Mouse (Mus musculus): ENCODE data around the gene Dnajc13. TPM values are rescaled to one million over a fixed set of nuclear protein-coding genes. Genes with fewer than 3 reads are reported as not detected.
A peak's percentile ranks its signal among the peaks of the same experiment; 100 is the strongest.

The Dnajc13 gene
- total RNA-seq, 4 experiments from 2014 or later = 62.6 to 72.7 (median 69.0) TPM

- no peak for DNase-seq (ENCODE audit: low spot score in 2 of 2)
Observed at GRCm38 (mm10) chr9:104183181-104183580, 79.5 kb downstream of the Dnajc13 start.

- no peak for DNase-seq (ENCODE audit: low spot score in 2 of 2)
Observed at GRCm38 (mm10) chr9:104182328-104182727, 80.4 kb downstream of the Dnajc13 start.

DNA sequence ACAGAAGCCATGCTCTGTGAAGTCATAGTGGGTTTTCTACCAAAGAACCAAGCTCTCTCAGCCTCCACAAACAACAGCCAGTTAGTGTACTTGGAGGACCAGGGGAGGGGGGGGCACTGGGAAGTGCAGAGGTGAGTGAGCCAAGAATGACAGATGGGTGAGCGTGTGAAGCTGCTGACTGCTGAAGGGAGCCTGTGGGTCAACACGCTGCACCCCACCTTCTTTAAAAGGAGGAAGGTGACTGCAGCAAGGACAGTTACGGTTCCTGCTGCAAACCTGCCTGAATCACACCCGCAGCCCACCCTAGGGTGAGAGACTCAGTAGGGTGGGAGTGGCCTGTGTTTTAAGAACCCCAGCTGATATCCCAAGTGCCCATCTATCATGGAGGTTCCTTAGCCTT is 81.1 kb downstream of the Dnajc13 start:
- DNase-seq (ENCODE audit: low spot score in 2 of 2) = no peak

DNA sequence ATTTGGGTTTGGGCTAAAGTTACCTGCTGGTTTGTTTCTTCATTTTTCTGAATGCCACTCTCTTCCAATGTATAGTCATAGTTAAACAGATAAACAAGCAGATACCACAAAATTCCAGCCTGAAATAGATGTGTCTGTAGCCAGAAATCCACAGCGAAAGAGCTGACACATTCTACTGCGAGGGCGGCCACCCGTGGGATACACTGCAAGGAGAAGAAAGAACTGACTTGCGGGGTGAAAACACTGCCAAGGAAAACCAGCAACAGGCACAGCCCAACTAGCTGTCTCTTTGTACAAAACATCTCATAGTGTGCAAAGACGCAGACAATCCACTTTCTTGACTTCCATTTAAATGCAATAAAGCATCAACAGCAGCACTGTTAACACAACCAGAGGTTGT is 82.7 kb downstream of the Dnajc13 start:
- DNase-seq (ENCODE audit: low spot score in 2 of 2) = no peak

DNA sequence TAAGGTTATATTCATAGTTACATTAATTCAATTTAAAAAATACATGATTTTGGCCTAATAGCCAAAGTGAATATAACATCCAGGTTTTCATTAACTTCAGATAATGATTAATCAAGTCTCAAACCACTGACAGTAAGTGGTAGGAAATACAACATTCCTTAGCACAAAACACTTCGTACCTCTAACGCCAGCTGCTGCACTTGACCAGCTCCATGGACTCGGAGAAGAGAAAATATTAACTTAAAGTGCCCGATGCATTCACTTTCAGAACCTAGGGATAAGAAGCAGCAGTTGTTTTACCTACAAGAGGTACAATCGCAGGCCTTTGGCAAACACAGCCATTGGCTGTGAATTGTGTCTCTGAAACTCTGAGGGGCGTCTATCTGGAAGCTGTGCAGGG is 90.4 kb downstream of the Dnajc13 start:
- DNase-seq (ENCODE audit: low spot score in 2 of 2) = no peak

GRCm38 (mm10) chr9:104171651-104172050 is 91.1 kb downstream of the Dnajc13 start:
- DNase-seq (ENCODE audit: low spot score in 2 of 2) = no peak

DNA sequence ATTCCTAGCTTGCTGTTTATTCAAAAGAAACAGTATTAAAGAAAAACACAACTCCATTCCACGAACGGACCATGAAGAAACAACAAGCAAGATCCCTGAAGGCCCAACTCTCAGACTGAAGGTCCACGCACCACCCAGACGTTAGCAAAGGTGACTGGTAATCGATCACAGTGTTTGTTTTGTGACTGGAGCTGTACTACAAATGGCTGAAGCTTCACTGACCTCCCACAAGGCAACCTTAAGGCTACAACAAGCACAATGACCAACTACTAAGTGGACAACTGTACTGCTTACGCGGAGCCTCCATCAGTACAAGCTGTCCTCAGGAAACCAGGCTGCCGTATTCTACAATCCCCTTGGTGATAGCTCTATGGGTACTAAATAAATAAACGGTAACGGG is 92.7 kb downstream of the Dnajc13 start:
- no peak for DNase-seq (ENCODE audit: low spot score in 2 of 2)

GRCm38 (mm10) chr9:104165926-104166325 is 96.8 kb downstream of the Dnajc13 start:
- DNase-seq (ENCODE audit: low spot score in 2 of 2) = no peak

DNA sequence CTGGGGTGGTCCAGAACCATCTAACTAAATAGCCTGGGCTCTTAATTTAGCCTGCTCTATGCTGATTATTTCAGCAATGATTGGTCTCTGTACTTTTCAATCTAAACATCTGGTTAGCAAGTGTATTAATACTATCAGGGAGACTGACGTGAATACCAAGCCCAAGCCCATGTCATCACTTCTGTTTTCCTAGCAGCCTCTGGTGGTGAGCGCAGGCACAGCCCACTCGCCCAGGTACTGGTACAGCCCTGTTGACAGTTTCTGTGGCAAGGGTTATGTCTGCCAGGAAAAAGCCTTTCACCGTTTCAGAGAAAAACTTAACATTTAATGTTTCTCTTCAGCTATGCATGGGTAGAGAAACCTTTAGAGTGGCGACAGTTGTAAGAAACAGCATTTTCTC is 98.5 kb downstream of the Dnajc13 start:
- DNase-seq (ENCODE audit: low spot score in 2 of 2) = no peak

DNA sequence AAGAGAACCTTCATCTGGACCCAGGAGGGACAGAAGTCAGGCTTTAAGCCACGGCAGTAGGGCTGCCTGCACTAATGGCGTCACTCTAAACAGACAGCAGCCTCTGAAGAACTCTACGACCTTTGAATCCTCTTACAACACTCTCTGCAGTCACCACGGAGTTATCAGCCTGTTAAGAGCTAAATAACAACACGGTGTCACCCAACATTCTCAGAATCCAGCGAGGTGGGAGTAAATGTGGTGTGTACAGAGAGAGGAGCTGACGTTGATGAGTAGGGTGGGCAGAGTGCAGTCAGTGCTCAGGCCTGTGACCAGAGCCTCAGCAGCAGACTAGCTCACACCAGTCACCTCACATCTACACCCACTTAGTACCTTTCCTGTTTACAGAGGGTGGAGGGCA is 101.6 kb downstream of the Dnajc13 start:
- DNase-seq (ENCODE audit: low spot score in 2 of 2) = no peak

- no peak for DNase-seq (ENCODE audit: low spot score in 2 of 2)
Observed at GRCm38 (mm10) chr9:104157291-104157690, 105.4 kb downstream of the Dnajc13 start.

GRCm38 (mm10) chr9:104156506-104156905 is 106.2 kb downstream of the Dnajc13 start:
- DNase-seq (ENCODE audit: low spot score in 2 of 2) = no peak

DNA sequence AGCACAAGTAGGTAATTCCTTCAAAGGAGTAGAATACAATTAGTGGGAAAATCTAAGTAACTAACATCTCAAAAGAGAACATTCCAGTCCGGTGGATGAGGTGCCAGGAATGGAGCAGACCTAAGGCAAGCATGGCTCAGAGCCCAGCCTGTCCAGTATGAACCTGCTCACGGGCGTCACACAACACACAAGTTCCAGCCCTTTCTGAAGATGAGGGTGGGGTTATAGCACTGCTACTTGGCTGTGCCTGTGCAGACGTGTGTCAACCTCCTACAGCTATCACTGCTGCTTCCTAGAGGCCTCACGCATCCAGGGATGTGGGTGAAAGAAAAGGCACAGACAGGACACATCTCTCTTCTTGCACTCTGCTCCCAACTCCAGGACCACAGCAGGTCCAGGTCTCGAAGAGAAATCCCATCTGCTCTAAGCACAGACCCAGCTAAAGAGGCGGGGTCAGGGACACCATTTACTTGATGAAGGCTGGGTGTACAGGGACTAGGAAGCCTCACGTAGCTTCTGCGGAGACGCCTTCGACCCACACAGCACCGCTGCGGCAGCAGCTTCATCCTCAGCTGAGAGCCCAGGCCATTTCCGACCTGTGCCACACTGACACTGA is 107.5 kb downstream of the Dnajc13 start:
- no peak for DNase-seq (ENCODE audit: low spot score in 2 of 2)

- no peak for DNase-seq (ENCODE audit: low spot score in 2 of 2)
Observed at GRCm38 (mm10) chr9:104152121-104152520, 110.6 kb downstream of the Dnajc13 start.

DNA sequence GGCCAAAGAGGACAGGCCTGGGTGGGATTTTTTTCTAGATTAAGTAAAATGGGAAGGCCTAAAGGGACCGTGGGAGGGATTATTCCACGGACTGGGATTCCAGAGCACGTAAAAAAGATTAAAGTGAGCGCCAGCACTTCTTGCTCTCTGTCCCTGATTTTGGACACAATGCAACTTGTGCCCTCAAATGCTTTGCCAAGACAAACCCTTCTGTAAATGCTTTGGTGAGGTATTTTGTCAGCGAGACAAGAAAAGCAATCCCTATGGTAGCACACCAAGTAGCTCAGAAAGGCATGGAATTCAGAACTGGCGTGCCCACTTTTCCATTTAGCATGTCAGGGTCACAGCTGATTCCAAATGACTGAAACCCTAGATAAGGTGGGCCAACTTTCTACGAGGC is 113.8 kb downstream of the Dnajc13 start:
- no peak for DNase-seq (ENCODE audit: low spot score in 2 of 2)

DNA sequence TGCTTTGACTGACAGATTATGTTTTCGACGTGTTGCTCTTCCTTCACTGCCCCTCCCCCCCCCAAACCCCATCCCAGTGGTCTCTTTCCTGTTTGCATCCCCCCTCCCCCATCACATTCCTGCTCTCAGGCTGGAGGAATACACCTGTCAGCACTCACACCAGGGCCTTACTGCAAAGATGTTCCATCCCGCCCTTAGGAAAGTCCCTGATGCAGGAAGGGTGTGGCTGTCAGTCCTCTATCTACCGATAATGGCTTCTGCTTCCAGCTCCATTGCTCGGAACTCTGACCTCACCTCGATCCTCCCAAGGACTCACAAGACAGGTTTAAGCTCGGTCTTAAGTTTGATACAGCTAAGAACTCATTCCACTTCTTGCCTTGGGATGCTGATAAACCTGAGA is 116.0 kb downstream of the Dnajc13 start:
- no peak for DNase-seq (ENCODE audit: low spot score in 2 of 2)

- DNase-seq (ENCODE audit: low spot score in 2 of 2) = no peak
Observed at GRCm38 (mm10) chr9:104144314-104144996, 118.3 kb downstream of the Dnajc13 start.

DNA sequence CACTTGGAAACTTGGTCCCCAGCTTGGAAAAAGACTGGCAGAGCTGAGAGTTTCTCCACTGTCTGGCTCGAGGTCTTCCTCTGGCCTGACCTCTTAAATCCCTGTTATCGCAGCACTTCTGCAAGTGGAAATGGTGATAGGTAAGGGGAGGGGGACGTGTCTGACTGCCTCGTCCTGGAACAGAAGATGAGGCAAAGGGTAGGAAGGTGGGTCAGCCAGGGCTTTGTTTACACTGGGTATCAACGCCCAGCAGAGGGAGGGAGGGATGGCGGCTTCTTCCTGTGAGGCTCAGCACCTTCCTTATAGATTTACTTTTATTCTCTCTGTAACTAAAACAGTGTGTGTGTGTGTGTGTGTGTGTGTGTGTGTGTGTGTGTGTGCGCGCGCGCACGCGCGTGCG is 119.9 kb downstream of the Dnajc13 start:
- no peak for DNase-seq (ENCODE audit: low spot score in 2 of 2)

DNA sequence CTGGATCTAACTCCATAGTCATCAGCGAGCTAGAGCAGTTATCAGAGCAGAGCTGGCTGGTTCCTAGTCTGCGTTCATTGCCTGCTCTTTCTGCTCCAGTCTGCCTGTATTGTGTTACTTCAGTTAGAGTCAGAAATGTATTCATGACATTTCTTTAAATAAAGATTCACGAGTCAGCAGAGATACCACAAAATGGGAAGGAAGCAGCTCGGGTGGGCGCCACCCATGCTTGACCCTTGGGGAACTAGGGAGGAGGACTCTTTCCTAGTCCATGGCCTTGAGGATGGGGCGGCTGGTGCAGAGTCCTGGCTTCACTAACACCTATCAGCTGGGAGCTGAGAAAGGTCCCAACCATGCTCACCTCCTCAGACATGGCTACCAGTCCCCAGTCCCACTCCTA is 122.4 kb downstream of the Dnajc13 start:
- no peak for DNase-seq (ENCODE audit: low spot score in 2 of 2)

DNA sequence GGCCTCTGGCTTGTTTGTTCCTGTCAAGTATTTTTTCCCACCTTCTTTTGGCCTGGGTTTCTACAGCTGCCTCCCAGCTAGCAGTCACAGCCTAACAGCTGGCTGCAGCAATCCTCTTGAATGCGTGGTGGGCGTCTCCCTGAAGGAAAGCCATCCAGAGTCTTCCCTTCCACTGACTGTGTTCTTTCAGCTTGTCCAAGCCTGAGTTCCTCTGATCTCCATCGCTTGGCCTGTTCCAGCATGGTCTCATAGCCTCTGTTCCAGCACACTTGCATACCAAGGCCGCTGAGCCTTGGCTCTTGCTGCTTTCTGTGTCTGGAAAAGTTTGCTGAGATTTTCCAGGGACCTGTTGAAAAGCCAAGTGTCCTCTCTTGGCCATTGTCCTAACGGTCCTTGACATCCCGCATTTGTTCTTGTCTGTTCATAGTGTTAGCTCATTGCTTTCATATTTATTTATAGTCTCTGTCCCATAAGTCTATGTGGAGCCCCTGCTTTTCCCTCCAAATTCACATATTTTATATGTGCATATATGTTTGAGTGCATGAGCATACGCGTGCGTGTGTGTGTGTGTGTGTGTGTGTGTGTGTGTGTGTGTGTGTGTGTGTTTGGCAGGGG is 132.5 kb downstream of the Dnajc13 start:
- no peak for DNase-seq (ENCODE audit: low spot score in 2 of 2)

GRCm38 (mm10) chr9:104128110-104128509 is 134.6 kb downstream of the Dnajc13 start:
- peak; percentile 34 to 48 for DNase-seq (ENCODE audit: low spot score in 2 of 2)

DNA sequence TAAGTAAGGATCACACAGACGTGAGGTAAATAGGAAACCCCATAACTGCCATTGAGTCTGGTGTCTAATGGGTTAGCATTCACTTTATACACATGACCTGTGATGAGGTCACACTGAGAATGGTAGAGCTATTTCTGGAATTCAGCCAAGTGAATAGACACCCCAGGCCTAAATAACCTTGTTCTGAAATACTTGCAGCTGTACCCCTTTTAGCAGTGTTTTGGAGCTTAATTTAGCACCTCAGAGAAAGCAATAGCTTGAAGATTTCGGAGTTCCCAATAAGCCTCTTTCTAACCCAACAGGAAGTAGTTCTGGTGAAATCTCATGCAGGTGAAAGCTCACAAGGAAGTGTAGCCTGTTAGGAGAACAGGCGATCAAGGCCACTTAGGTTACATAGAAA is 135.9 kb downstream of the Dnajc13 start, which contains the start of gene Ackr4:
Ackr4 (minus strand) TSS at position 101 of the 400 bp plus-strand sequence.
- no peak for DNase-seq (ENCODE audit: low spot score in 2 of 2)

DNA sequence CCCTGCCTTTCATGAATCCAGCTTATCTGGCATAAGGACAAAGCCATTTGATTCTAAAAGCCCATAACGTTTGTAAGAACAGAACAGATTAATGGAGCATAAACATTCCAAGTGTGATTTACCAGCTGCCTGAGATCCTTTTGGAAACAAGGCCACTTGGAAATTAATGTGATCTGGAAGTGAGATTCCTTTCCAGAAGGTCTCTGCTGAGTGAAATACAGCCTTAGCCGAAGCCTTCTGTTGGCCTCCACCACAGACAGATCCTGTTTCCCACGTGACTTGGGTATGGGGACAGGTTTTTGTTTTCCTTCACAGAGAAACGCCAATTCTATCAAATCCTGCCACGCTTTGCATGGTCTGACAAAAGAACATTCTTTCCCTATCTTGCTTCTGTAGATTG is 139.1 kb downstream of the Dnajc13 start:
- DNase-seq (ENCODE audit: low spot score in 2 of 2) = peak in 1 of 2 experiments; percentile 17
